8 mouse cellular contexts compared by ENCODE assay signal in the genomic region with DNA sequence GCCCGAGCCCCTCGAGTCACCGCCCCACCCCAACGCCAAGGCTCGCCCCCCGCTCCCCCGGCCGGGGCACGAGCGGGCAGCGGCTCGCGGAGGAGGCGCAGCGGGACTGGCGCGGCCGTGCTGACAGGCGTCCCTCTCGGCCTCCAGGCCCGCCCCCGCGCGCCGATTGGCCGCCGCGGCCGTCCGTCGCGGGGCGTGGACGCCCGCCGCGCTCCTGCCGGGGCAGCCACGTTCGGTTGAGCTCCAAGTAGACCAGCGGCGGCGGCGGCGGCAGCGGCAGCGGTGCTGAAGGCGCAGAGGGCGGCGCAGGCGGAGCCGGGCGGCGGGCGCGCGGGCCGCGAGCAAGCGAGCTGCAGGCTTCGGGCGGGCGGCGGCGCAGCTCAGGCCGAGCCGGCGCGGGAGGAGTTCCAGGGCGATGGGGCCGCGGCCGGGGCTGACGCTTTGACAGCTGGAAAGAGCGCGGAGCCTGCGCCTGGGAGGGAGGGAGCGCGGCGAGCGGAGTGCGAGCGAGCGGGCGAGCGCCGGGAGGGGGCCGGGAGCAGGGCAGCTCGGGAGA. TPM values are rescaled to one million over a fixed set of nuclear protein-coding genes. Genes with fewer than 3 reads are reported as not detected.
DNase-seq lines count a peak whose midpoint lies in the region; ATAC-seq and TF ChIP-seq lines count a peak whose summit lies in the region.

No protein-coding gene starts in this region.

- intact Hi-C loops in heart, postnatal 14 days (cut with DNase I), result loop anchor here (2.0 to 5.0 kb wide), 3 partner anchors 41 to 253 kb away; partner anchors contain the start of genes Cyb5rl and Mrpl37

- TF ChIP-seq POLR2A in CH12.LX (IDR thresholded peaks at IDR 0.05; ENCODE audit: low read depth, low read length), result peak; percentile 70

- dilution Hi-C loops in CH12.LX (cut with MboI; ENCODE audit: extremely low pct_ligation_motif_present, extremely low pct_unique_long_range_greater_than_20kb, low sequenced_read_pairs), result no loop called here

- peaks cover 22% of the 10 kb centered on the region for H3K79me2 ChIP-seq in CH12.LX (replicated peaks; ENCODE audit: control insufficient read depth, extremely low read depth, insufficient read depth, poor library complexity, severe bottlenecking)

- peaks cover 26 to 70% of the 10 kb centered on the region in 2 experiments for H3K4me1 ChIP-seq in CH12.LX (ENCODE audit: control insufficient read depth in 1 of 2, insufficient read depth in 2 of 2)
- peaks cover 38% of the 10 kb centered on the region for H3K4me1 ChIP-seq in forebrain, embryonic 14.5 days (ENCODE audit: control insufficient read depth, insufficient read depth, low read length)
- H3K4me1 ChIP-seq in neural tube, embryonic 15.5 days, result peaks cover 65% of the 10 kb centered on the region

- no peaks in the 10 kb centered on the region for H3K9me3 ChIP-seq in CH12.LX (replicated peaks; ENCODE audit: low read length)
- H3K9me3 ChIP-seq in forebrain, embryonic 14.5 days (replicated peaks; ENCODE audit: control insufficient read depth, low read length), result no peaks in the 10 kb centered on the region
- H3K9me3 ChIP-seq in neural tube, embryonic 15.5 days (replicated peaks), result no peaks in the 10 kb centered on the region

- peak overlapping the region; percentile 96 for H3K9ac ChIP-seq in CH12.LX (ENCODE audit: insufficient read depth, low read depth)
- peak overlapping the region; percentile 99 for H3K9ac ChIP-seq in forebrain, embryonic 14.5 days (ENCODE audit: low read length)
- H3K9ac ChIP-seq in neural tube, embryonic 15.5 days (replicated peaks), result peak overlapping the region; percentile 96

- peaks cover 21 to 35% of the 10 kb centered on the region in 2 experiments for H3K36me3 ChIP-seq in CH12.LX (replicated peaks in 1 of 2; ENCODE audit: control insufficient read depth in 1 of 2, insufficient read depth in 1 of 2, low read length in 1 of 2)
- peaks cover 30% of the 10 kb centered on the region for H3K36me3 ChIP-seq in forebrain, embryonic 14.5 days (ENCODE audit: control insufficient read depth, insufficient read depth, low read length)
- peaks cover 11% of the 10 kb centered on the region for H3K36me3 ChIP-seq in neural tube, embryonic 15.5 days

- H3K27ac ChIP-seq in CH12.LX (ENCODE audit: insufficient read depth, low read depth), result peak overlapping the region; percentile 63
- H3K27ac ChIP-seq in forebrain, embryonic 14.5 days (ENCODE audit: low read depth, low read length), result peak overlapping the region; percentile 98
- peak overlapping the region; percentile 99 for H3K27ac ChIP-seq in neural tube, embryonic 15.5 days (replicated peaks)

- under 1% methylated on average over 66 of the region's 89 CpGs for WGBS in forebrain, embryonic 14.5 days
- under 1% methylated on average over 59 of the region's 89 CpGs for WGBS in neural tube, embryonic 15.5 days

- TF ChIP-seq CTCF in CH12.LX (conservative IDR thresholded peaks at IDR 0.05 in 1 of 2, IDR thresholded peaks at IDR 0.05 in 1 of 2; ENCODE audit: low read depth in 2 of 2, low read length in 2 of 2), result no peak

- in situ Hi-C loops in CH12.LX (cut with MboI; ENCODE audit: low pct_ligation_motif_present, low pct_unique_long_range_greater_than_20kb, low sequenced_read_pairs), result no loop called here

- TF ChIP-seq RAD21 in CH12.LX (IDR thresholded peaks at IDR 0.05; ENCODE audit: low read depth, low read length), result no peak

- H3K27me3 ChIP-seq in CH12.LX (replicated peaks), result no peaks in the 10 kb centered on the region
- no peaks in the 10 kb centered on the region for H3K27me3 ChIP-seq in forebrain, embryonic 14.5 days (replicated peaks; ENCODE audit: control insufficient read depth, insufficient read depth, low read length)
- no peaks in the 10 kb centered on the region for H3K27me3 ChIP-seq in neural tube, embryonic 15.5 days (replicated peaks)

- peak; percentile 62 for DNase-seq in CH12.LX (ENCODE audit: extremely low read depth)
- peak; percentile 95 for DNase-seq in forebrain, embryonic 14.5 days (ENCODE audit: low spot score)
- peak; percentile 95 to 98 for DNase-seq in heart, postnatal 14 days
- peak; percentile 92 to 95 for DNase-seq in layer of hippocampus, adult 18-20 months (ENCODE audit: low spot score in 2 of 2)
- peak; percentile 95 for DNase-seq in lung, adult 18-20 months
- DNase-seq in testis, postnatal 14 days (ENCODE audit: low spot score), result peak; percentile 92

- no peak for TF ChIP-seq EP300 in CH12.LX (IDR thresholded peaks at IDR 0.05; ENCODE audit: low read length)

- ATAC-seq in cerebellum, adult (ENCODE audit: insufficient number of reproducible peaks, low FRiP score, low TSS enrichment), result peak; percentile 78
- ATAC-seq in forebrain, embryonic 14.5 days, result peak; percentile 93
- peak; percentile 90 for ATAC-seq in neural tube, embryonic 15.5 days (ENCODE audit: low FRiP score)

- peak overlapping the region; percentile 81 to 97 (median 93) for H3K4me3 ChIP-seq in CH12.LX (replicated peaks in 1 of 3; ENCODE audit: low read depth in 2 of 3, low read length in 2 of 3, poor library complexity in 1 of 3)
- H3K4me3 ChIP-seq in forebrain, embryonic 14.5 days (ENCODE audit: low read depth, low read length), result peak overlapping the region; percentile 100
- H3K4me3 ChIP-seq in neural tube, embryonic 15.5 days (replicated peaks), result peak overlapping the region; percentile 100

- 0 out of 2 replicates have a peak overlapping the region, but pooled peaks have one; percentile 92 for H3K4me2 ChIP-seq in CH12.LX (ENCODE audit: insufficient read depth, low read depth, poor library complexity, severe bottlenecking)
- H3K4me2 ChIP-seq in forebrain, embryonic 14.5 days (ENCODE audit: low read length), result peak overlapping the region; percentile 85
- H3K4me2 ChIP-seq in neural tube, embryonic 15.5 days, result peak overlapping the region; percentile 84

TF ChIP-seq in CH12.LX, 34 proteins besides CTCF, POLR2A, EP300 and RAD21:
- TF ChIP-seq E2F4 (IDR thresholded peaks at IDR 0.05; ENCODE audit: insufficient replicate concordance, low read depth, low read length) (no peak), GABPA (IDR thresholded peaks at IDR 0.05; ENCODE audit: insufficient replicate concordance, low read depth, low read length) (no peak), SMC3 (IDR thresholded peaks at IDR 0.05; ENCODE audit: low read depth, low read length) (no peak), CHD1 (IDR thresholded peaks at IDR 0.05; ENCODE audit: low read depth, low read length) (no peak), MEF2A (IDR thresholded peaks at IDR 0.05; ENCODE audit: borderline replicate concordance, low read depth, low read length) (peak; percentile 27; the same call in 1 of the 2 replicates), MYC (IDR thresholded peaks at IDR 0.05; ENCODE audit: low read depth, low read length) (no peak), CHD2 (IDR thresholded peaks at IDR 0.05; ENCODE audit: low read length) (no peak), USF1 (IDR thresholded peaks at IDR 0.05; ENCODE audit: low read depth, low read length) (no peak), MXI1 (IDR thresholded peaks at IDR 0.05; ENCODE audit: low read depth, low read length) (0 out of 2 replicates have a peak, but pooled peaks have one; percentile 44), JUND (conservative IDR thresholded peaks at IDR 0.05; ENCODE audit: low read depth, low read length) (no peak), MAFK (IDR thresholded peaks at IDR 0.05; ENCODE audit: insufficient replicate concordance, low read length) (no peak), UBTF (IDR thresholded peaks at IDR 0.05; ENCODE audit: low read depth, low read length) (peak; percentile 37; the same call in 1 of the 2 replicates), NELFE (IDR thresholded peaks at IDR 0.05; ENCODE audit: low read depth, low read length) (no peak; the same call in 1 of the 2 replicates), SIN3A (IDR thresholded peaks at IDR 0.05; ENCODE audit: low read length) (no peak), ELF1 (IDR thresholded peaks at IDR 0.05; ENCODE audit: low read depth, low read length) (no peak), ZMIZ1 (IDR thresholded peaks at IDR 0.05; ENCODE audit: low read depth, low read length) (peak; percentile 24; the same call in 1 of the 2 replicates), TCF12 (IDR thresholded peaks at IDR 0.05; ENCODE audit: low read depth, low read length) (peak; percentile 87), NRF1 (IDR thresholded peaks at IDR 0.05; ENCODE audit: low read depth, low read length) (peak; percentile 54), MAZ (IDR thresholded peaks at IDR 0.05; ENCODE audit: low read depth, low read length) (no peak), TBP (conservative IDR thresholded peaks at IDR 0.05; ENCODE audit: low read depth, low read length) (no peak), PAX5 (IDR thresholded peaks at IDR 0.05; ENCODE audit: low read length) (no peak), HCFC1 (IDR thresholded peaks at IDR 0.05; ENCODE audit: low read depth, low read length) (no peak), ZNF384 (IDR thresholded peaks at IDR 0.05; ENCODE audit: low read depth, low read length) (no peak)

RNA-seq across cellular contexts. Expression of gene Ssbp3, which starts 0.8 kb away (rescaled TPM):
- total RNA-seq in CH12.LX (2012; rRNA removed) (32.4 and 34.2 TPM in 2 replicates), CH12.LX (2014; rRNA removed) (76.2 and 76.5 TPM in 2 replicates)
- 125 and 129 TPM in 2 replicates for polyA plus RNA-seq in CH12.LX (2012; ENCODE audit: insufficient read length, low read depth)
- polyA plus RNA-seq in forebrain, embryonic 14.5 days (2014; fragmentation: Nextera tagmentation; extraction: Ambion mirVana), result 118 and 127 TPM in 2 replicates
- 10 to 100 TPM; 42.5 to 46.9 TPM for total RNA-seq in heart, postnatal 14 days (2021)
- total RNA-seq in layer of hippocampus, adult 18-20 months (2021), result 100 to 1,000 TPM; 158 to 189 TPM
- polyA plus RNA-seq in neural tube, embryonic 15.5 days (2015; fragmentation: Nextera tagmentation; extraction: Ambion mirVana), result 118 and 130 TPM in 2 replicates

Comparison
In these comparisons a context has a peak if more than half of its experiments do, and no peak if none do; other contexts are left out.
1. Peak in every context shown above with its lines: DNase-seq, ATAC-seq, H3K4me3 ChIP-seq and H3K27ac ChIP-seq.